Mouse (Mus musculus): ENCODE results near the gene Efcab8.

- TF ChIP-seq HCFC1 (IDR thresholded peaks at IDR 0.05; ENCODE audit: borderline replicate concordance, insufficient read depth, low read length) = no peak
- TF ChIP-seq MAFK (IDR thresholded peaks at IDR 0.05; ENCODE audit: insufficient read depth, low read depth, low read length) = no peak
- TF ChIP-seq ZC3H11A (IDR thresholded peaks at IDR 0.05; ENCODE audit: borderline replicate concordance, low read depth, low read length) = no peak
Observed at GRCm38 (mm10) chr2:153860715-153861114, 81.0 kb downstream of the Efcab8 start.

Data from ES-E14 (cell line).